Mouse (Mus musculus) urinary bladder, adult 18-20 months (tissue): ENCODE measurements around the gene Grm8.

Experiments
- DNase-seq, 2 experiments: peaks; one replicate each; pipeline ENCODE4 v3.0.0; 2022; ENCODE audit warnings: low spot score in 2 of 2, mixed read lengths in 2 of 2

Grm8 gene

GRCm38 (mm10) chr6:28135001-28135401, at the start of gene Grm8:
Gene Grm8 (minus strand): TSS chr6:28135178.
- DNase-seq = peak in 1 of 2 experiments; percentile 11

DNA sequence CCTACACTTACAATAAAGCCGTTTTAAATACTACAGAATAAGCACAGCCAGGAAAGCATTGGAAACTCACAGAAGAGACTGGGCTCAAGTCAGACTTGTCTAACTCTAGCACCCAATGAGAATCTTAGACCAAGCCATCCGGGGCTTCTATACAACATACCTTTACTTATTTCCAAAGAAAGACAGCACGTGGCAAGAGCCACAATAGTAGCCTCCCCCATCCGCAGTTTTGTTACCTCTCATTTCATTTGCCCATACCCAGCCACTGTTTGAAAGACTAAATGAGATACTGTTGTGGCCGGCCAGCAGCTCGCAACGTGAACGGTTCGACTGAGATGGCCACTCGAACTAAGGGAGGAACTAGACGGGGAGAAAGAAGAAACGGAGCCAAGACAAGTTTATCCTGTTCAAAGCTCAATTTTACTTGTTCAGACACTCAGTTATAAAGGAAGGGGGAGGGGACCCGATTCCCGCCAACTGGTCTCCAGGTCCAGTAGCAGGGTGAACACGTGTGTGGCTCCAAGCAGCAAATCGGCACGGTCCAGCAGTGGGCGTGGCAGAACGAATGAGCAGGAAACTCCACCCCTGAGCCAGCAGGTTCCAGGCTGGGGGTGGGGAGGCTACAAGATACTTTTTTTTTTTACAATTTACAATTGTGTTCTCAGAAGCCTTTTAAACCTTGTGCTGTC, 35.0 kb upstream of the Grm8 start:
- no peak for DNase-seq

DNA sequence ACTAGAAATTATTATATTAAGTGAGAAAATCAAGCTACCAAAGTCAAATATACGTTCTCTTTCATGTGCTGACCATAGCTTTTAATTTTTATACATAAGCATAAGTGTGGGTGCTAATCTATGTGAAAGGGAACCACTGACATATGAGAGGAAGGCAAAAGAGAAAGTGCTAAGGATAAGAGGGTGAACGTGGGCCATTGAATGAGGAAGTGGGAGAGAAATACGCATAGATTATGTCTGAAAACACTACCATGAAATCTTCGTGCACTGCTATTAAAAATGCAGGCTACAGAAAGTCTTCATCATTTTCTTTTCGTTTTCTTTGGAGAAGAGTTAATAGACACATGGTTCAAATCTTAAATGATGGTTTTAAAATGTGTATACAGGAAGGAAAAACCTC, 25.4 kb upstream of the Grm8 start:
- DNase-seq = no peak

DNA sequence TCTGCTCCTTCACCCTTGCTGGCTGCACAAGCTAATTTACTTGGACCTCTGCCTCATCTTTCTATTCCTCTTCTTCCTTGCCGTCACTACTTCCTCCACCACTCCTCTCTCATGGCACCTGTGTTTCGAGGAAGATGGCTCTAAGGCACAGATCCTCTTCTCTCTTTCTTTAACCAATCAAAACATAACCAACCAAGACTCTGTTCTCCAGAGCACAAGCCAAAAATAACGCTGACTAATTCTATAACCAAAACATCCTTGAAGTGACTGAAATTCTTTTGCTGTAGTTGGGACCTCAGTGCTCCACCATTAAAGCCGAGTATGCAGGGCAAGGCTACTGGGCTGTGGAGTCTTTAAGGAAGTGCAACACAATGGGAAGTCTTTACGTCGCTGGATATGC, 11.5 kb upstream of the Grm8 start:
- no peak for DNase-seq

DNA sequence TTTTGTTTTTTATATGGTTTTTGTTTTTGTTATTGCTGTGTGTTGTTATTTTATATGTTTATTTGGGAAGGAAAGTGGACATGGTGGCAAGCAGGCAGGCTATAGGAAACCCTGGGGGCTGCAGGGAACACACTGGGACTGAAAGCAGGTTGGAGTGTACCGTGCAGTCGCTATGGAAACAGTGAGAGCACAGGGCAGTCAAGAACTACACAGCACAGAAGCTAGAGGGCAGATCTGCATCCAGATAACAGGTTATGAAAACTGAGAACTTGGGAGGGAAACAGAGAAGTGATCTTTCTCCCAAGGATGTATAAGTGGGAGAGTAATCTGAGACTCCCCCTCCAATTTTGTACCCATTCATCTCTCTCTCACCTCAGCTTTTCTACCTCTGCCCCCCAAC, 7.4 kb upstream of the Grm8 start:
- DNase-seq = no peak

GRCm38 (mm10) chr6:28135411-28136233, 644 bp upstream of the Grm8 start:
- DNase-seq = peak; percentile 61 to 62

- DNase-seq = peak in 1 of 2 experiments; percentile 3
Measured at GRCm38 (mm10) chr6:28134251-28134801, 652 bp downstream of the Grm8 start.

DNA sequence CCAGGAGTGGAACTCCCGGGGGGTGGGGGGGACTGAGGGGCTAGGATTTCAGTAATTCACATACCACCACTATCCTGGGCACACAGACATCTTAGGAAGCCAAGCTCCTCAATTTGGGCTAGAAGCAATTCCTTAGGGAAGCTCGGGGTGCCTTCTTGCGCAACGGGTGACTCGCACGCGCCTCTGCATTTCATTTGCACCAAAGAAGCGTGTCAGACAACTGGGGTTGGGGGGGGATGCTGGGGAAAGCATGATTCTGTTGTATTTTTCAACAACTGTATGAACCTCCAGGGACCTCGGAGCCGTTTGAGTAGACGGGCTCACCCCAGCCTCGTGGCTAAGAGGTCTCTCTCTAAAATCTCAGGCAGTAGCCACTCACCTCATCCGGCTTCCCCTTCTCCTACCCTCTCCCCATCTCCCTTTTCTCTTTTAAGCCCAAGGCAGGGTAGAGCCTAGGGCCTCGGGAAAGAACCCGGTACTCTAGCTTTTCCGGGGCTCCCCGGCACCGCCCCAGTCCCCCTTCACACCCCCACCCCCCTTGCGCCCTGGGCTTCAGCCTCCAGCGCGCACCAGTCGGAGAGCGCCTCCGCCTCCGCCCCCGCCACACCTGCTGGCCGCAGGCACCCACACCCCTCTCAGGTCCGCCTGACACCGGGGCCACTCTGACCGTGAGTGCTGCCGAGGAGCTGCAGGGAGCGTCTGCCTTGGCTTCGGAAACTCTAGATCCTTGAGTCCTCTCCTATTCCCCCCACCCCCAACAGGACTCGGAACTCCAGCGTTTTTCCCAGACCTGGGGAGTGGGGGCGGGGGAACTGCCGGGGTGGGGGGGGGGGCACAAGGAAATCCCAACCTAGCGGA, 1.5 kb downstream of the Grm8 start:
- DNase-seq = no peak

- DNase-seq = no peak
Measured at GRCm38 (mm10) chr6:28132056-28132455, 2.9 kb downstream of the Grm8 start.

DNA sequence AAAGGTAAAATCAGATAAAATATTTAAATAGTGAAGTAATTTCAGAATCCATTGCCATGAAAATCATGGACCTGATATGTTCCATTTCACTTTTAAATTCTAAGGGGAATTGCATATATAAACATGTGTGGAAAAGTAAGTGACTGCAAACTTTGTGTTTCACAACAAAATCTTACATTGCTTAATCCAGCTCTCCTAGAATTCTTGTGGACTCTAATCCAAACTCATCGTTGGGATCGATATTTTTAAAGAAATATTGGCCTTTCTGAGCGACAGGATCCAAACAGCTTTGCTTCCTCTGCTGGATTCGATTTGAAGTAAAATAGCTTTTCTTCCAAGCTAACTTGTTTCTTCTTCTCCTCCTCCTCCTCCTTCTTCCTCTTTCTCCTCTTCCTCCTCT, 6.1 kb downstream of the Grm8 start:
- no peak for DNase-seq

DNA sequence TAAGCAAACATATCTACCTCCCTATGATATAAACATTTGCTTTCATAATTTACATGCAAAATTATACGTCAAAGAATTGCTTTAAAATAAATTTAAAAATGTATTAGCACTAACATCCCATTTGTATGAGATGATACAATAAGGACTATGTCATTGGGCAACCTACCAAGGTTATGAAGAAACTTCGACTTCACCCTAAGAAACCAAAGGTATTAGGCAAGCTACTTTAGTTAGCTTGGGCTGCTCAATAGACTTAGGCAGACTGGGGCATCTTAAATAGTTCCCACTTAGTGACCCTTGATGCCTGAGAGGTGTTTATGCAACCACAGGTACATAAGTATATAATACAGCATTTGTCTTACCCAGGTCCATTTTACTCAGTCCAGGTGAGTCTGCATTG, 19.5 kb downstream of the Grm8 start:
- no peak for DNase-seq

GRCm38 (mm10) chr6:28114916-28115315, 20.1 kb downstream of the Grm8 start:
- DNase-seq = no peak

- no peak for DNase-seq
Measured at GRCm38 (mm10) chr6:28111551-28111950, 23.4 kb downstream of the Grm8 start.

GRCm38 (mm10) chr6:28102608-28103316, 32.2 kb downstream of the Grm8 start:
- DNase-seq = no peak

GRCm38 (mm10) chr6:28100001-28100400, 35.0 kb downstream of the Grm8 start:
- DNase-seq = no peak

DNA sequence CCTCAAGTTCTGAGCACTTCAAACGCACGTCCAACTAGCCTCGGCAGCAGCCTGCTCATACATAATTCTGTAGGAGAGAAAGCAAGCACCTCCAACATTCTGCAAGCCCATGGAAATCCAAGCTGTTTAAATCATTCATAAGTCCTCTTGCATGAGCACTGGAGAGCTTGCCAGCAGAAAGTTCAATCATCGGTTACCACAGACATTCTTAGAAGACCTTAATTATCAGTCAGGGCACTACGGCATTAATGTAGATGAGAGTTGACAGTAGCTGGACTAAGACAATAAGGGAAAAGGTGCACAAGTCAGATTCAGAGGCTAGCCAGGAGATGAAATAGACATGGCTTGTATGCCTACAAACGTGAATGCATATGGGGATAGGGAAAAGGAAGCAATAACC, 42.5 kb downstream of the Grm8 start:
- no peak for DNase-seq

DNA sequence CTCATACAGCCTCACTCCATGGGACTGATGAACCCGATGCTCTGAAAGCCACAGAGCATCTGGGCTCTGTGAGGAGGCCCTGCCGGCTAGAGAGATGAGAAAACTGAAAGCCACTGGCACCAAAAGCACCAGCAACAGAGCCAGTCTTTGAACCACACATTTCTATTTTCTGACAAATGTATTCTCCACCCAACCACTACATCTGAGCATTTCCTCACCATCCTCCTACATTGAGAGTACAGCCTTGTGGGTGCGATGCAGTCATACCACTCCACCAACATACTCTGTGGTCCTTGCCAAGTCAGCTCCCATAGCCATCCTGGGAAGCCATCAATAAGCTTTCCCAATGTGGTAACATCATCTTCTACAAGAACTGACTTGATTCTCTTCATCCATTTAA, 43.1 kb downstream of the Grm8 start:
- no peak for DNase-seq

- DNase-seq = no peak
Measured at GRCm38 (mm10) chr6:28090981-28091380, 44.0 kb downstream of the Grm8 start.

- DNase-seq = no peak
Measured at GRCm38 (mm10) chr6:28075534-28075933, 59.4 kb downstream of the Grm8 start.

GRCm38 (mm10) chr6:28074470-28074869, 60.5 kb downstream of the Grm8 start:
- DNase-seq = no peak

DNA sequence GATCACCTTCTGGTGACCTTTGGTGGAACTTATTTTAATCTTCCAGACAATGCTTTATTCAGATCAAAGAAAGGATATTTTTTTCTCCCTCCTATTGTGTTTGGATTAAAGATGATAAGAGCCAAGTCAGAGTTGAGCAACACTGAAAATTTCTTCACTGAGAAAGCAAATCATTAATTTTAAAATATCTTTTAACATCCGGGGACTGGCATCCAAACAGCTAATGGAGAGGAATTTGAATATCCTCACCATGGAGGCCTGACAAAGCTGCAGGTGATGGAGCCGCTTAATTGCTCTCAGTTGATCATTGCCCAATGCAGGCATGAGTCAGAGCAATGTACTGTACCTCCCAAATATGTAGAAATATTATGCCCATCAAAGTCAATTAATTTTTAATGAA, 83.0 kb downstream of the Grm8 start:
- DNase-seq = no peak
